Mouse (Mus musculus) embryonic facial prominence, embryonic 13.5 days (tissue): ENCODE measurements around the gene Lpar4. TPM values are rescaled to one million over a fixed set of nuclear protein-coding genes. Genes with fewer than 3 reads are reported as not detected.

ENCODE experiments used
- ATAC-seq: fragments of 200-750 bp; cut with Nextera tagmentation; 2 replicates; pipeline ENCODE4 v1.8.0; 2017; ENCODE audit warnings: low read depth; ENCODE audit not compliant: insufficient number of reproducible peaks, insufficient read depth, low FRiP score, low TSS enrichment
- H3K27ac ChIP-seq: fragments of 300-500 bp; sonication (generic); 2 replicates; pipeline ENCODE4 v1.5.1; 2015; ENCODE audit warnings: moderate library complexity, mild to moderate bottlenecking, inconsistent platforms
- H3K27me3 ChIP-seq: fragments of 300-500 bp; sonication (generic); 2 replicates; pipeline ENCODE4 v1.6.1; 2015; ENCODE audit warnings: mild to moderate bottlenecking, inconsistent platforms
- H3K36me3 ChIP-seq: fragments of 300-500 bp; sonication (generic); 2 replicates; pipeline ENCODE4 v1.6.1; 2015; ENCODE audit warnings: mild to moderate bottlenecking, inconsistent platforms
- H3K4me1 ChIP-seq: fragments of 300-500 bp; sonication (generic); 2 replicates; pipeline ENCODE4 v1.6.1; 2015; ENCODE audit warnings: inconsistent platforms
- H3K4me2 ChIP-seq: fragments of 300-500 bp; sonication (generic); 2 replicates; pipeline ENCODE4 v1.6.1; 2015; ENCODE audit warnings: moderate library complexity, mild to moderate bottlenecking, inconsistent platforms
- H3K4me3 ChIP-seq: fragments of 300-500 bp; sonication (generic); 2 replicates; pipeline ENCODE4 v1.5.1; 2015; ENCODE audit warnings: mild to moderate bottlenecking, inconsistent platforms
- H3K9ac ChIP-seq: fragments of 300-500 bp; sonication (generic); 2 replicates; pipeline ENCODE4 v1.6.1; 2015; ENCODE audit warnings: mild to moderate bottlenecking, inconsistent platforms
- H3K9me3 ChIP-seq: fragments of 300-500 bp; sonication (generic); 2 replicates; pipeline ENCODE4 v1.6.1; 2016; ENCODE audit warnings: inconsistent platforms
- WGBS: fragments of 180-500 bp; shearing (Covaris S2); methylation state at CpG from one replicate; pipeline ENCODE4 v1.1.7; 2015; ENCODE audit warnings: mixed read lengths; 5-methylcytosine and 5-hydroxymethylcytosine counted together
- polyA plus RNA-seq: library from polyadenylated mRNA; unstranded; fragments of >200 nt; fragmentation: Nextera tagmentation; extraction: Ambion mirVana; gene quantifications from 2 replicates; pipeline ENCODE4 v1.2.1, GENCODE M21; 2015

Gene Lpar4
- polyA plus RNA-seq, result 28.8 and 35.8 TPM in 2 replicates

GRCm38 (mm10) chrX:106920175-106920827 is at the start of gene Lpar4:
TSS of gene Lpar4 (plus strand) at chrX:106920625.
- H3K4me1 ChIP-seq, result no peaks in the 10 kb centered on the region
- H3K4me3 ChIP-seq, result peak within 1 kb of the TSS; percentile 47
- H3K9ac ChIP-seq, result peak within 1 kb of the TSS; percentile 67
- no peaks in the 10 kb centered on the region for H3K9me3 ChIP-seq
- no peaks in the 10 kb centered on the region for H3K27me3 ChIP-seq
- WGBS, result 20% methylated on average over 11 of the region's 11 CpGs
- H3K27ac ChIP-seq, result peak within 1 kb of the TSS; percentile 72
- H3K4me2 ChIP-seq, result peak within 1 kb of the TSS; percentile 52
- no peak for ATAC-seq
- no peaks in the 10 kb centered on the region for H3K36me3 ChIP-seq

- no peaks in the 10 kb centered on the region for H3K36me3 ChIP-seq
- no peak overlapping the region for H3K4me3 ChIP-seq
- H3K27ac ChIP-seq, result peak overlapping the region; percentile 69; the same call in 1 of the 2 replicates
- no peak overlapping the region for H3K9ac ChIP-seq
- no peaks in the 10 kb centered on the region for H3K9me3 ChIP-seq
- 35% methylated on average over 3 of the region's 3 CpGs for WGBS
- H3K4me1 ChIP-seq, result peaks cover 7% of the 10 kb centered on the region
- peaks cover 6% of the 10 kb centered on the region; the same call in 1 of the 2 replicates for H3K27me3 ChIP-seq
- no peak for ATAC-seq
- no peak overlapping the region for H3K4me2 ChIP-seq
Observed at GRCm38 (mm10) chrX:106871426-106871825, 49.0 kb upstream of the Lpar4 start.

DNA sequence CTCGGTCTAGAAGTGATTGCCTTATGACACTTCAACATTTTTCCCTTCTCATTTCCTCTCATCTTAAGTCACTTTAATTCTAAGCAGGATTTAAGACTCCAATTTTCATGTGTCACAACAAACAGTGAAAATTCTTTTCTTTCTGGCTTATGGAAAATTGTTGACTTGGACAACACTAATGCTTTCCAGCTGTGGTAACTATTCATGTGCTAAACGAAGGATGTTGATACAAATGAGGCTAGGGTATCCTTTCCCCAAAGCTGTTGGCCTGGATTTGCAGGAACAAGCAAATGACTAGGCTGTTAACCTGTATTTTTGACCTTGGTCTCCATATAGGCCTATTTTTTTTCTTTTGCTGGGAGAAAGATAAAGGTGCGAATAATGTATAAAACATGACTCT is 48.5 kb upstream of the Lpar4 start:
- Histone ChIP-seq H3K27me3 (peaks cover 6% of the 10 kb centered on the region; the same call in 1 of the 2 replicates), H3K9ac (no peak overlapping the region), H3K4me1 (peaks cover 7% of the 10 kb centered on the region), H3K36me3 (no peaks in the 10 kb centered on the region), H3K4me2 (no peak overlapping the region), H3K4me3 (no peak overlapping the region), H3K9me3 (no peaks in the 10 kb centered on the region), H3K27ac (peak overlapping the region; percentile 69; the same call in 1 of the 2 replicates)
- WGBS, result 30% methylated on average over 3 of the region's 3 CpGs
- ATAC-seq, result no peak

DNA sequence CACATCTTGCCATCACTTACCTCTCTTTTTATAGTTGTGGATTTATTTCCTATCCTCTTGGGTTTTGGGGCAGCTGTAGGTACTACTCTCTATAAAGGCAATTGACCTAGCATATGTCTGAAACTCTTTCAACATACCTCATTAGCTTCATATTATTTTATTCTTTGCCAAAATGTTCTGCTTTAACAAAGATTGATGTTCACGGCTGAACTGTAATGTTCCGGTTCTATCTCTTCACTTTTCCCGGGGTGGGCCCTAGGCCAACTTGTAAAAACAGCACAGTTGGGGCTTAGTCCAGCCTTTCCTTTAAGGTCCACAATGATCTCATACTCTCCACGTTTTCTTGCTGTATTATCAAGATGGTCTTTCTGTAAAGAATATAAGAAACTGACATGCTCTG is 48.1 kb upstream of the Lpar4 start:
- Histone ChIP-seq H3K36me3 (no peaks in the 10 kb centered on the region), H3K27me3 (peaks cover 6% of the 10 kb centered on the region; the same call in 1 of the 2 replicates), H3K4me3 (no peak overlapping the region), H3K9ac (no peak overlapping the region), H3K27ac (peak overlapping the region; percentile 44; the same call in 1 of the 2 replicates), H3K4me1 (peaks cover 7% of the 10 kb centered on the region), H3K4me2 (no peak overlapping the region), H3K9me3 (no peaks in the 10 kb centered on the region)
- no peak for ATAC-seq
- whole genome bisulfite sequencing, result 54% methylated on average over 4 of the region's 4 CpGs

- Histone ChIP-seq H3K9ac (no peak overlapping the region), H3K9me3 (no peaks in the 10 kb centered on the region), H3K36me3 (no peaks in the 10 kb centered on the region), H3K27ac (no peak overlapping the region; the same call in 1 of the 2 replicates), H3K4me1 (no peaks in the 10 kb centered on the region), H3K27me3 (peaks cover 5% of the 10 kb centered on the region; the same call in 1 of the 2 replicates), H3K4me3 (no peak overlapping the region), H3K4me2 (no peak overlapping the region)
- 64% methylated on average over 2 of the region's 2 CpGs for WGBS
- no peak for ATAC-seq
Observed at GRCm38 (mm10) chrX:106897707-106898275, 22.6 kb upstream of the Lpar4 start.

- Histone ChIP-seq H3K4me2 (peak overlapping the region; percentile 52), H3K4me3 (peak overlapping the region; percentile 47), H3K27me3 (no peaks in the 10 kb centered on the region), H3K4me1 (no peaks in the 10 kb centered on the region), H3K9ac (peak overlapping the region; percentile 67), H3K27ac (peak overlapping the region; percentile 72), H3K9me3 (no peaks in the 10 kb centered on the region), H3K36me3 (no peaks in the 10 kb centered on the region)
- WGBS, result 20% methylated on average over 9 of the region's 9 CpGs
- no peak for ATAC-seq
Observed at GRCm38 (mm10) chrX:106920828-106921619, 599 bp downstream of the Lpar4 start.

GRCm38 (mm10) chrX:106924572-106924971 is 4.1 kb downstream of the Lpar4 start:
- Histone ChIP-seq H3K27ac (no peak overlapping the region), H3K36me3 (no peaks in the 10 kb centered on the region), H3K4me3 (no peak overlapping the region), H3K4me1 (no peaks in the 10 kb centered on the region), H3K4me2 (no peak overlapping the region), H3K9ac (no peak overlapping the region), H3K9me3 (no peaks in the 10 kb centered on the region), H3K27me3 (no peaks in the 10 kb centered on the region)
- ATAC-seq, result no peak

GRCm38 (mm10) chrX:106939326-106939725 is 18.9 kb downstream of the Lpar4 start:
- Histone ChIP-seq H3K9ac (no peak overlapping the region), H3K9me3 (no peaks in the 10 kb centered on the region), H3K27me3 (no peaks in the 10 kb centered on the region; the same call in 1 of the 2 replicates), H3K36me3 (no peaks in the 10 kb centered on the region), H3K4me2 (no peak overlapping the region), H3K4me3 (no peak overlapping the region), H3K4me1 (no peaks in the 10 kb centered on the region), H3K27ac (0 out of 2 replicates have a peak overlapping the region, but pooled peaks have one; percentile 22)
- WGBS, result 59% methylated on average over 3 of the region's 3 CpGs
- ATAC-seq, result 0 out of 2 replicates have a peak, but pooled peaks have one; percentile 3

- no peak for ATAC-seq
- H3K4me3 ChIP-seq, result no peak overlapping the region
- no peaks in the 10 kb centered on the region for H3K9me3 ChIP-seq
- no peak overlapping the region for H3K9ac ChIP-seq
- H3K4me2 ChIP-seq, result no peak overlapping the region
- H3K27ac ChIP-seq, result no peak overlapping the region
- no peaks in the 10 kb centered on the region for H3K4me1 ChIP-seq
- no peaks in the 10 kb centered on the region for H3K27me3 ChIP-seq
- WGBS, result 90% methylated on average over 1 of the region's 1 CpGs
- H3K36me3 ChIP-seq, result no peaks in the 10 kb centered on the region
Observed at GRCm38 (mm10) chrX:106950558-106950957, 30.1 kb downstream of the Lpar4 start.

- no peak overlapping the region for H3K4me3 ChIP-seq
- no peaks in the 10 kb centered on the region for H3K27me3 ChIP-seq
- H3K9ac ChIP-seq, result no peak overlapping the region
- WGBS, result 23% methylated on average over 2 of the region's 2 CpGs
- no peaks in the 10 kb centered on the region for H3K9me3 ChIP-seq
- H3K4me1 ChIP-seq, result no peaks in the 10 kb centered on the region
- H3K36me3 ChIP-seq, result no peaks in the 10 kb centered on the region
- ATAC-seq, result no peak
- H3K27ac ChIP-seq, result no peak overlapping the region
- no peak overlapping the region for H3K4me2 ChIP-seq
Observed at GRCm38 (mm10) chrX:106951016-106951415, 30.6 kb downstream of the Lpar4 start.

DNA sequence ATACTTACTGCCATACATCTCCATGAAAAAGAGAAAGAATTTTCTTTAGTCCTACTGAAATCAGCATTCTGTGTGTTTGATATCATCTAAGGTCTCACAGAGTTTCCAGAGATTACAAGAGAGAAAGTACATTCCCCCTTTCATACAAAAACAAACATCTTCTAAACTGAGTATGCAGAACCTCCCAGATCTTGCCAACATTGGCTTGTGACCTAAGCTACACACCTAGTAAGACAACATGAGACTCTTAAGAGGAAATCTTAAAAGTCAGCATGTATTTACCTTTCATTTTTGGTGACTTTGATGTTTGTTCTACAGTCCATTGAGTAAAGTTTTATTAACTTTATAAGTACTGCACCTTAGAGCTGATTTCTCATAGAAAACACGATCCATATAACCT is 33.4 kb downstream of the Lpar4 start:
- Histone ChIP-seq H3K9me3 (no peaks in the 10 kb centered on the region), H3K4me3 (no peak overlapping the region), H3K4me2 (no peak overlapping the region), H3K27ac (no peak overlapping the region), H3K9ac (no peak overlapping the region), H3K4me1 (no peaks in the 10 kb centered on the region), H3K36me3 (no peaks in the 10 kb centered on the region), H3K27me3 (no peaks in the 10 kb centered on the region)
- ATAC-seq, result no peak
- 62% methylated on average over 1 of the region's 1 CpGs for WGBS
